Comparison of ENCODE assay signal across 10 mouse cellular contexts in the genomic region with DNA sequence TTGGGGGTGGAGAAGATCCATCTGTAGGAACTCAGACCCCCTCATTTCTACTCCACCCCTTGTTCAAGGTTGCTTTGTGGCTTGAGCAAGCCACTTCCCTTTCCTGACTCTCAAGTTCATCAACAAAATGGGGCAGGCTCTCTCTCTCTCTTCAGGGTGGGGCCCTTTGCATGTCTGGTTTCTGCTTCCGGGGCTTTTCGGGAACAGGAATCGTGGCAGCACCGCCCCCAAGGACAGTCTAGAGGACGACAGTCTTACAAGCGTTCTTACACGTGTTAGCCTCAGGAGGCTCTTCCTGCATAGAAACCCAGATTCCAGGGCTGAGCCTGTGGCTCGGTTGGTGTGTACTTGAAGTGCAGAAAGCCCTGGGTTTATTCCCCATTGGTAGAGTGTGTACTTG. TPM values are rescaled to one million over a fixed set of nuclear protein-coding genes. Genes with fewer than 3 reads are reported as not detected.
DNase-seq lines count a peak whose midpoint lies in the region; ATAC-seq lines count a peak whose summit lies in the region.
"Had no signal": no experiment of that assay in that cellular context is flagged by ENCODE, and none has a peak within 500 bp of the region (broad histone marks: within the 10 kb centered on the region; RNA-seq: fewer than 3 reads in every experiment).

No protein-coding gene starts in this region.

- no peak overlapping the region for H3K27ac ChIP-seq in hindbrain, embryonic 11.5 days (ENCODE audit: low read depth, low read length)
- no peak overlapping the region for H3K27ac ChIP-seq in midbrain, embryonic 16.5 days (ENCODE audit: low read length)
- H3K27ac ChIP-seq: midbrain, embryonic 15.5 days had no signal

- no peaks in the 10 kb centered on the region for H3K27me3 ChIP-seq in hindbrain, embryonic 11.5 days (ENCODE audit: control insufficient read depth, insufficient read depth, low read length)
- H3K27me3 ChIP-seq in midbrain, embryonic 16.5 days (ENCODE audit: control insufficient read depth, insufficient read depth, low read depth, low read length), result no peaks in the 10 kb centered on the region
- H3K27me3 ChIP-seq: midbrain, embryonic 15.5 days had no signal

- WGBS in hindbrain, embryonic 11.5 days, result 80% methylated on average over 8 of the region's 8 CpGs
- WGBS in midbrain, embryonic 16.5 days, result 87% methylated on average over 8 of the region's 8 CpGs

- H3K4me3 ChIP-seq in hindbrain, embryonic 11.5 days (ENCODE audit: low read depth, low read length), result no peak overlapping the region
- no peak overlapping the region for H3K4me3 ChIP-seq in midbrain, embryonic 16.5 days (ENCODE audit: low read depth, low read length)
- H3K4me3 ChIP-seq: midbrain, embryonic 15.5 days had no signal

- H3K9ac ChIP-seq in hindbrain, embryonic 11.5 days (ENCODE audit: low read depth, low read length), result no peak overlapping the region
- H3K9ac ChIP-seq in midbrain, embryonic 16.5 days (ENCODE audit: low read depth, low read length), result no peak overlapping the region
- H3K9ac ChIP-seq: midbrain, embryonic 15.5 days had no signal

- H3K4me1 ChIP-seq in hindbrain, embryonic 11.5 days (replicated peaks; ENCODE audit: control insufficient read depth, insufficient read depth, low read length), result no peaks in the 10 kb centered on the region
- no peaks in the 10 kb centered on the region for H3K4me1 ChIP-seq in midbrain, embryonic 16.5 days (ENCODE audit: control insufficient read depth, insufficient read depth, low read length)
- H3K4me1 ChIP-seq: midbrain, embryonic 15.5 days had no signal

- DNase-seq in spleen, adult 18-20 months, result peak; percentile 62 to 70
- DNase-seq in spleen, postnatal 14 days (ENCODE audit: low spot score in 2 of 2), result no peak
- no peak for DNase-seq in hindbrain, embryonic 11.5 days (ENCODE audit: low spot score)
- no peak for DNase-seq in frontal cortex, postnatal 36 days (ENCODE audit: low spot score in 2 of 2)
- DNase-seq in c-Kit-positive CD71-positive TER-119-positive erythroid progenitor cells, embryonic 14.5 days (ENCODE audit: low spot score), result no peak
- DNase-seq: right cerebral cortex, postnatal 4 days had no signal

- ATAC-seq in hematopoietic stem cell, adult 5-6 weeks (replicated peaks in 1 of 2; ENCODE audit: insufficient read depth in 1 of 2, low FRiP score in 2 of 2, low TSS enrichment in 1 of 2, low read depth in 1 of 2, poor library complexity in 2 of 2, severe bottlenecking in 2 of 2), result peak; percentile 54 to 68
- ATAC-seq in monocyte, adult 5-6 weeks (replicated peaks; ENCODE audit: insufficient number of reproducible peaks, low FRiP score, low TSS enrichment, poor library complexity, severe bottlenecking), result peak; percentile 81
- ATAC-seq in hindbrain, embryonic 11.5 days (ENCODE audit: low FRiP score), result no peak
- no peak for ATAC-seq in midbrain, embryonic 16.5 days
- ATAC-seq: midbrain, embryonic 15.5 days had no signal

- no peaks in the 10 kb centered on the region for H3K36me3 ChIP-seq in hindbrain, embryonic 11.5 days (ENCODE audit: control insufficient read depth, insufficient read depth, low read length)
- H3K36me3 ChIP-seq in midbrain, embryonic 16.5 days (ENCODE audit: control insufficient read depth, insufficient read depth, low read length), result no peaks in the 10 kb centered on the region
- H3K36me3 ChIP-seq: midbrain, embryonic 15.5 days had no signal

- H3K4me2 ChIP-seq in hindbrain, embryonic 11.5 days (replicated peaks; ENCODE audit: low read depth, low read length), result no peak overlapping the region
- no peak overlapping the region for H3K4me2 ChIP-seq in midbrain, embryonic 16.5 days (ENCODE audit: low read length)
- H3K4me2 ChIP-seq: midbrain, embryonic 15.5 days had no signal

- H3K9me3 ChIP-seq in hindbrain, embryonic 11.5 days (ENCODE audit: control insufficient read depth, low read length), result no peaks in the 10 kb centered on the region
- H3K9me3 ChIP-seq in midbrain, embryonic 16.5 days (replicated peaks; ENCODE audit: control insufficient read depth, low read length, poor library complexity, severe bottlenecking), result no peaks in the 10 kb centered on the region
- H3K9me3 ChIP-seq: midbrain, embryonic 15.5 days had no signal

RNA-seq across cellular contexts. Expression of gene Sh3bgrl3, which starts 11.6 kb away (rescaled TPM):
- 118 and 287 TPM in 2 replicates for total RNA-seq in hematopoietic stem cell, adult 5-6 weeks (2017)
- 320 to 400 TPM (median 328 TPM) in 3 replicates for total RNA-seq in monocyte, adult 5-6 weeks (2017)
- 337 and 396 TPM in 2 replicates for polyA plus RNA-seq in hindbrain, embryonic 11.5 days (2014; fragmentation: Nextera tagmentation; extraction: Ambion mirVana)
- polyA plus RNA-seq in midbrain, embryonic 16.5 days (2015; fragmentation: Nextera tagmentation; extraction: Ambion mirVana), result 421 and 430 TPM in 2 replicates

RNA-seq across cellular contexts. Expression of gene Ubxn11, which starts 14.6 kb away (rescaled TPM):
- total RNA-seq in hematopoietic stem cell, adult 5-6 weeks (2017), result 4.2 and 6.3 TPM in 2 replicates
- total RNA-seq in monocyte, adult 5-6 weeks (2017), result 8.5 to 13.7 TPM (median 10.6 TPM) in 3 replicates
- polyA plus RNA-seq in hindbrain, embryonic 11.5 days (2014; fragmentation: Nextera tagmentation; extraction: Ambion mirVana), result 5.7 and 5.8 TPM in 2 replicates
- polyA plus RNA-seq in midbrain, embryonic 16.5 days (2015; fragmentation: Nextera tagmentation; extraction: Ambion mirVana), result 18.4 and 19.0 TPM in 2 replicates

RNA-seq across cellular contexts. Expression of gene Cd52, which starts 22.1 kb away (rescaled TPM):
- 342 and 372 TPM in 2 replicates for total RNA-seq in hematopoietic stem cell, adult 5-6 weeks (2017)
- total RNA-seq in monocyte, adult 5-6 weeks (2017), result 1,277 to 1,906 TPM (median 1,626 TPM) in 3 replicates
- 4.5 and 5.1 TPM in 2 replicates for polyA plus RNA-seq in hindbrain, embryonic 11.5 days (2014; fragmentation: Nextera tagmentation; extraction: Ambion mirVana)
- polyA plus RNA-seq in midbrain, embryonic 16.5 days (2015; fragmentation: Nextera tagmentation; extraction: Ambion mirVana), result 0.92 and 2.1 TPM in 2 replicates

RNA-seq across cellular contexts. Expression of gene Crybg2, which starts 56.4 kb away (rescaled TPM):
- total RNA-seq in hematopoietic stem cell, adult 5-6 weeks (2017), result 0.79 and 2.4 TPM in 2 replicates
- total RNA-seq in monocyte, adult 5-6 weeks (2017), result 0.48 to 3.1 TPM (median 0.64 TPM) in 3 replicates
- polyA plus RNA-seq in hindbrain, embryonic 11.5 days (2014; fragmentation: Nextera tagmentation; extraction: Ambion mirVana), result 1.4 and 1.8 TPM in 2 replicates
- polyA plus RNA-seq in midbrain, embryonic 16.5 days (2015; fragmentation: Nextera tagmentation; extraction: Ambion mirVana), result 3.8 and 6.6 TPM in 2 replicates

Comparison
In these comparisons a context has a peak if more than half of its experiments do, and no peak if none do; other contexts are left out.
1. DNase-seq: peak in spleen, adult 18-20 months (2 of 2); none in spleen, postnatal 14 days (0 of 2), hindbrain, embryonic 11.5 days (single experiment), frontal cortex, postnatal 36 days (0 of 2) and c-Kit-positive CD71-positive TER-119-positive erythroid progenitor cells, embryonic 14.5 days (single experiment).
2. ATAC-seq: peak in hematopoietic stem cell, adult 5-6 weeks (2 of 2) and monocyte, adult 5-6 weeks (single experiment); none in hindbrain, embryonic 11.5 days (single experiment) and midbrain, embryonic 16.5 days (single experiment).